Mouse (Mus musculus) testis, postnatal 10 days (tissue): Measurements from ENCODE around the gene Tbxa2r.

Experiments used
- DNase-seq: peaks from one replicate; pipeline ENCODE4 v3.0.0; 2021; ENCODE audit warnings: low spot score

The Tbxa2r gene

DNA sequence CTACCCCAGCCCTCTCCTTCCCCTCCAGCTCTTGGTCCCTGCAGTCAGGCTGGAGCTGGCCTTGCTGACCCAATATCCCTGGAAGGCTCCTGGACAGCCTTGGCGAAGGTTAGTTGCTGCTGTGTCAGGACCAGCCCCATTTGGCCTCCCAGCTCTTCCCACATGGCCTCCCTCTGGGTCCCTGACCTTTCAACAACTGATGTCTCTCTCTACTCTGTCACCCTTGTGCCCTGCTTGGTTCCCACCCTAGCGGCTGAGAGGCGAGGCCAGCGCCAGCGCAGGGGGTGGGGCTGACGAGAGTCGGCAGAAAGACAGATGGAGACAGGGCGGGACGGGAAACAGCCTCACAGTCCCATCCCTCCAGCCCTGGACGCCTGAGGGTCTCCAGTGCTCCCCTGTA, at the start of gene Tbxa2r:
Tbxa2r (plus strand) TSS at position 346 of the 400 bp plus-strand sequence.
- peak; percentile 81 for DNase-seq

DNA sequence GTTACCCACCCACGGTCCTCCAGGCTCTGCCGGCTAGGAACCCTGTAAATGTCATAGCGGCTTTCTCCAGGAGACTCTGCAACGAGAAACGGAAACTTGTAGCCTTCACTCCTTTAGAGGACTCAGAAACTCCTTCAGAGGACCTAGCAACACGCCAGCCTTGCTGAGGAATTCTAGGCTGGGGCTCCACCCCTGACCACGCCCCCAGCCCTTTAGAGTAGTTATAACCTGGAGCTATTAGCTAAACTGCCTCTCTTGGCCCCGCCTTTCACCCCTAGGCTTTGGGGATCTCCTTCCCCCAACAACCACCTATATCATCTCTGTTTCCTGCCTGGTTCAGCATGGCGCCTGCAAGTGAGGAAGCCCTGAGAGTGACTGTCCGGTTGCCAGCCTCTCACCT, 49.0 kb upstream of the Tbxa2r start:
- no peak for DNase-seq

DNA sequence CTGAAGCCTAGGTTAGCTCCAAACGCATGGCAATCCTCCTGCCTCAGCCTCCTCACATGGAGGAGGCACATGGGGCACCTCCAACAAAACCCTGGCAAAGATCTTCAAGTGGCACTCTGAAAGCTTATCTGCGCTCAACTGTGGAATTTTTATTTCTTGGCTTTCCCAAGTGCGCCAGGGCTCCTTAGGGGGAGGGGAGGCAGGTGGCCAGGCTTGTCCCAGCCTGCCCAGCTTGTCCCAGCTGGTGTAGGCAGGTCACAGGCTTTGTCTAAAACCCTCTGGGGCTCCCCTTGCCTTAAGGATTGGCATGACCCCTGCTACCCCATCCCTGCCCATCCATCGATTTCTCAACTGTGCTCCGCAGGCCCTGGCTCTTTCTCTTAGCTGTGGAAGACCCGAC, 44.3 kb upstream of the Tbxa2r start:
- no peak for DNase-seq

DNA sequence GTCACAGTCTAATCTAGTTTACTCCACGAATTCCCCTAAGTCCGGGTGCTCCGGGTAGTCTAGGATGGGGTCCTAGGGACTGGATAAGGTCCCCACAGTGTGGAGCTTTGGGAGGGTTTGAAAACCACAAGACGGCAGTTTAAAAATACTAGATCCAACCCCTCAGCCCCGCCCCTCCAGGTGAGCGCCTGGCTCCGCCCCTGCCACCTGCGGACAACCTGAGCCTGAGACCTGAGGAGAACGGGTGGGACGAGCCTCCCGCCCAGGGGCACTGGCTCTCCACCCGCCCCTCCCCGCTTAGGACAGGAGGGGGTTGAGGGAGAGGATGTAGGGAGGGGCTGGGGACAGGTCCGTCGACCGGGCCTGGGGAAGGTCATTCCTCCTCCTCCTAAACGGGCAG, 43.8 kb upstream of the Tbxa2r start:
- DNase-seq, result no peak

DNA sequence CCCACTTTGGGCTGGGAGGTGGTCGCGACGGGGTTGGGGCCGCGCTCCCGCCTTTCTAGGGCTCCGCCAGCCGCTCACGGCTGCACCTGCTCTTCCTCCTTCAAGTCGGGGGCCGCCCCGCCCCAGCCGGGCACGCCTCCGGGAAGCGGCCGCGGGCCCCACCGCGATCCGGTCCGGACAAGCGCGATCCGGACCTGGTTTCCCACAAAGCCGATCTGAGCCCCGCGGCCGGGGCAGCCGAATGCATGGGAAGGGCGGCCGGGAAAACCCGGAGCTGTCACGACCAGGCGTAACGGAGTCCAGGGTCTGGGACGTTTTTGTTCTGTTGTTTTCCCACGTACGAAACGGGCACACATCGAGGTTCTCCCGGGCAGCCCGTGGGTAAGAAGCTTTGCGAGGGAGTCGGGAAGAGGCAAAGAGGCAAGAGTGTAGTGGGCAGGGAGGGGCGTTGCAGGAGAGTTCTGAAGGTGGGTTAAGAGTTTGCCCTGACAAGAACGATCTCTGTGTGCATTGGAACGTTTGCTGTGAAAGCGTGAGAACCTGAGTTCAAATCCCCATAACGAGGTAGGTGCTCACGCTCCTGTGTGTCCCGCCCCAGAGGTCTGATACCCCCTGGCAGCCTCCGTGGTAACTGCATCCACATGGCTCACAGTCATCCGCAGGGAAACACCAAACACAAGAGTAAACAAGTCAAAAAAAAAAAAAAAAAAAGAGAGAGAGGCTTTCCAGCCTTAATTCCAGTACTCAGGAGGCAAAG, 42.7 kb upstream of the Tbxa2r start:
- DNase-seq, result peak; percentile 97

DNA sequence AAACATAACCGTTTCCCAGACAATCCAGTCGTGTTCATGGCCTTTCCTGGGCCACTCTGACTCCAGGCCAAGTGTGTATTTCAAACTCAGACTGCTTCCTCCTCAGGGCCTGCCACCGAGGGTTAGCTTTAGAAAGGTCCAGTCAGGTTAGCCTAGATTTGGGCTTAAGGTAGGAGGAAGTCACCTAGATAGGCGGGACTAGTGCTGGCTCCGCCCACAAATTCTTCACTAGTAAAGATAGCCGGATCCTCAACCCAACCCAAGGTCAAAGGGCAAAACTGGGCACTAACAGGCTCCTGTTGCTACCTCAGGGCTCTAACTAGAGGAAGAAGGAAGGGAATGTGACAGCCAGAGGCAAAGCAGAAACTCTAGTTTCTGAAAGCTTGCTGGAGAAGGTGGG, 41.9 kb upstream of the Tbxa2r start:
- DNase-seq, result no peak

DNA sequence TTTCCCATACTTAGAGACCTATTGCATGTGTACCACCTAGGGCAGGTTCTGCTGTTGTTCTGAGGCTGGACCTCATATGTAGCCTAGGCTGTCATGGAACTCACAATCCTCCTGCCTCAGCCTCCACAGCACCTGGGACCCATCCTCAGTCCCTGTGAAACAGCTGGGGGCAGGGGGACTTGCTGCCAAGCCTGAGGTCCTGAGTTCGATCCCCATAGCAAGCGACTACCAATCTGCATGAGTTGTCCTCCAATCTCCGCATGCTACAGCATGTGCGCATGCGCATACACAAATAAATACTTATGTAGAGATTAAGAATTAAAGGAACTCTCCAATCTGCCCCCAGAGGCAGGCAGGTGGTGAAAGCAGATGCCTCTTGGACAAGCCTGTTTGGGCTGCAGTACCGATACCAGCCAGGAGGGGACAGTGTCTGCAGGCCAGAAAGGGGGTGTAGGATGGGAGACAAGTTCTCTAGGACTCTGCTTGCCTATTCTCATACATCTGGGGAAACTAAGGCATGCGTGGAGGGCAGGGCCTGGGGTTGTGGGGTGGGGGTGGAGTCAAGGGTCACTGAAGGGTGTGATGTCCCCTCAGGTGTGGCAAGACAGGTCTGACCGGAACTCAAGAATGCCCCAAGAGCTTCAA, 40.9 kb upstream of the Tbxa2r start:
- DNase-seq, result peak; percentile 88

DNA sequence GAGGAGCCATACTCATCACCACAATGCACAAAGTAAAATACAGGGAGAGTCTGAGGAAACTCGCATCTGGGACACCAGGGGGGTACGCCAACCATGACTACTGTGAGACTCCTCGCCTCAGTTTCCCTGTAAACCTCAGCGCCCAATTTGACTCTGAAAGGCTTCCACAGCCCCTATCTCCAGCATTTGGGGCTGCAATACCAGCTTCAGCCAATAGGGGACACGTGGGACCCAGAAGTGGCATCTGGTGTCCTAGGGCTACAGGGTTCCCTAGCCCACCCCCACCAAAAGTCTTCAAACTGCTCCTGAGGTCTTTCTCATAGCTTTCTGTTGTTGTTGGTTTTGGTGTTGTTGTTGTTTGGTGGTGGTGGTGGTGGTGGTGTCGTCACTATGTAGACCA, 39.9 kb upstream of the Tbxa2r start:
- peak; percentile 79 for DNase-seq

DNA sequence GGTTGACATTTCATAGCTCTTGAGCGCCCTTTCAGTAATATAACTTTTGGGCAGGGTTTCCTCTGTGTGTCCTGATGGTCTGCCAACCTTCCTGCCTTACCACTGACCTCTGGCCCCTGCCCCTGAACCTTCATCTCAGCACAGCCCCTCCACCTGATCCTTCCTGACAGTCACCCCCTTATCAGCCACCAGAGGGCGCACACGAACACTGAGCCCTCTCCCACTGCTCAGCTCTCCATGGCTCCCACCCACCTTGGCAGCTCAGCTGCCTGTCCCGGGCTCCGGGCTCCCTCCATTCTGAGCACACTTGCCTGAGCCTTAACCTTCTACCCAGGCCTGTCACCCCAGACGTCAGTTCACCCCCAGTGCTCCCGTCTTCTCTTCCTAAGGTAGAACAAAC, 39.3 kb upstream of the Tbxa2r start:
- peak; percentile 79 for DNase-seq

DNA sequence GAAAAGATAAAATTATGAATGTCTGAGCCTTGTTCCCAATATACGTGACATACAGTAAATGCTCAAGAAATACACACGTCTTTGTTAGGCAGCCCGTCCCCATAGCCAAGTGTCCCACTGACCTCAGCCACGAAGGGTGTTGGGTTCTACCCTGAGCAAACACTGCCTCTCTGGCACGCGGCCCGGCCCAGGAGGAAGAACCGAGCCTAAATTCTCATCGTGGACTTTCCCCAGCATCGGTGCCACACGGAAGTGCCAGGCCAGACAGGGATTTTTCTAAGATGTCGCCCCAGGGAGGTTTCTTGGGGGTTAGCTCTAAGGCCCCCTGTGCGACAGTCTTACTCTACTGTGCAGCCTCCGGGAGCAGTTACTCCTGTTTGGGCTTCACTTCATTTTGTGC, 38.7 kb upstream of the Tbxa2r start:
- DNase-seq, result no peak

DNA sequence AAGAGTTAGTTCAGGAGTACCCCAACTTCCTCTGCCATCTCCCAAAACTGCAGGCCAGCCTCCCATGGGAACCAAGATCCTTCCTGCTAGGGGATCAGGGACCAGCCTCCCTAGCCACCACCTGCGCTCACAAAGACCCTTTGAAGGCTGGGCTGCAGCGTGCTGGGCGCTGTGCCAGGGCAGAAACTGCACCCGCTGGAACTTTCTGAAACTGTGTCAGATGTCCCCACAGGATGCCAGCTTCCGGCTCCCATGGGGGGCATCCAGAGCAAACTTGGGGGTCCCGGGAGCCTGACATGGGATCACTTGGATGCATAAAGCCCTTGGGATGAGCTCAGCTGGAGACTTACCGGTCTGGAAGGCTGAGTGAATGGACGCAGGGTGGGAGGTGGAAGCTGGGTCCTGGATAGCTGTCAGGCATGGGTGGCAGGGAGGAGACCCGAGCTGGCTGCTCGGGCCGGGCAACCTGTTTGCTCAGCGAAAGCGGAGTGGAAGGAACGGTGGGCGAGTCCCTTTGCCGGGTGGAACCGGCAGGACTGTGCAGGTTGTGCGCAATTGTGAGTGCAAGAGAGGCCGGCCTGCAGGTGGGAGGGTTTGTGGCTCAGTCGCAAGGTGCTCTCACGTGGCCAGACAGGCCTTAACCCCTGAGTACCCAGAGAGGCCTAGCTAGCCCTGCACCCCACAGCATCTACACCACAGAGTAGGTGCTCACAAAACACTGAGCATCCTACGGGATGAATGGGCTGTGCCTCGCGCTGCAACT, 37.7 kb upstream of the Tbxa2r start:
- DNase-seq, result no peak

DNA sequence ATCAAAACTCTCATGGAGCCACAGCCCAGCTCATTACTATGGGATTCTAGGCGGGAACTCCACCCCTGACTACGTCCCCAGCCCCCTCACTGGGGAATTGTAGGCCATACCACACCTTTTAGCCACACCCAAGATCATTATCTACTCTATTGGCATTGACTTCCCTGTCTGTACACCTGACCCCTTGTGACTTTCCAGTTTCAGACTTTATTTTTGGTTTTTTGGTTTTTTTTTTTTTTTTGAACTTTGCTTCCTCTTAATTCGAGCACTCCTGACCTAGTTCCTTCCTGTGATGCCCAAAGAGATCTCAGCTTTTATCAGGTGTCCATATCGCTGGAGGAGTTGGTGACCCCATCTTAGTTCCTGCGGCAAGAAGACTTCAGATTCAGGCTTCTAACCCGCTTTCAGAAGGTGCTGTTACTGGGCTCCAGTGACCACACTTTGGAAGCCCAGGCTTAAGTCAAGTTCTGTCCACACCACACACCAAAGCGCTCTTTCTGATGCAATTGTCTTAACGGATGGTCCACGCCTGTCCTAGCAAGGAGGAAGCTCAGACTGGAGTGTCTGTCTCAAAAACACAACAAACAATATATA, 36.9 kb upstream of the Tbxa2r start, which contains the start of gene Tjp3:
Tjp3 (minus strand) TSS at position 71 of the 594 bp plus-strand sequence.
- no peak for DNase-seq

DNA sequence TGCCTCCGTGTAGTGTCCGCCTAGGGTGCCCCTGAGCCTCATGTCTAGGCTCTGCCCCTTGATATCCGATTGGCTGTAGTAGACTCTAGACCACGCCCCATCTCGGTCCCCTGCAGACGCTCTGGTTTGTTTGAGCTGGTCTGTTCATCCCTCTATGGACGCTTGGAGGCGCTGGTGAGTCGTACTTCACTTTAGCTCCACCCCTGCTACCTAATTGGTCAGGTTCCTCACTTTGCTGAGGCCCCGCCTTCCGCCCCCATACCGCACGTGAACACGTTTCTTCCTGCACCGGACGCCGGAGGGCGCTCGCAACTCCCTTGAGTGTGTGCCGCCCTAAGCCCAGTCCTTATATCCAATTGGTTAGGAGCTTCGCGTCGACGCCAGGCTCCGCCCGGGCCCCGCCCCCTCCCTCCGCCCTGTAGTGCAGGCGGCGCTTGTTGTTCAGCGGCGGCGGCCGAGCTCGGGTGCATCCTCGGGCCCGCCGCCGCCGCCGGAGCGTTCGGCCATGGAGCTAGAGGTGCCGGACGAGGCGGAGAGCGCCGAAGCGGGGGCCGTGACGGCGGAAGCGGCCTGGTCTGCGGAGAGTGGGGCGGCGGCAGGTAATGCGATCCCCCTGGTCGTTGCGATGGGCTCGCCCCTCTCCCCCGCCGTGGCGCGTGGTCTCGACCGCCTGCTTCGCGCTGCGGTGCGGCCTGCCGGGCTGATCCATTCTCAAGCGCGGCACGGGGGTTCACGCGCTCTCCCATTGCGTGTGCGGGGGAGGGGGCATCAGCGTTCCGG, 35.8 kb upstream of the Tbxa2r start, which contains the start of gene Pip5k1c:
Pip5k1c (plus strand) TSS at position 410 of the 780 bp plus-strand sequence.
- peak; percentile 99 for DNase-seq

DNA sequence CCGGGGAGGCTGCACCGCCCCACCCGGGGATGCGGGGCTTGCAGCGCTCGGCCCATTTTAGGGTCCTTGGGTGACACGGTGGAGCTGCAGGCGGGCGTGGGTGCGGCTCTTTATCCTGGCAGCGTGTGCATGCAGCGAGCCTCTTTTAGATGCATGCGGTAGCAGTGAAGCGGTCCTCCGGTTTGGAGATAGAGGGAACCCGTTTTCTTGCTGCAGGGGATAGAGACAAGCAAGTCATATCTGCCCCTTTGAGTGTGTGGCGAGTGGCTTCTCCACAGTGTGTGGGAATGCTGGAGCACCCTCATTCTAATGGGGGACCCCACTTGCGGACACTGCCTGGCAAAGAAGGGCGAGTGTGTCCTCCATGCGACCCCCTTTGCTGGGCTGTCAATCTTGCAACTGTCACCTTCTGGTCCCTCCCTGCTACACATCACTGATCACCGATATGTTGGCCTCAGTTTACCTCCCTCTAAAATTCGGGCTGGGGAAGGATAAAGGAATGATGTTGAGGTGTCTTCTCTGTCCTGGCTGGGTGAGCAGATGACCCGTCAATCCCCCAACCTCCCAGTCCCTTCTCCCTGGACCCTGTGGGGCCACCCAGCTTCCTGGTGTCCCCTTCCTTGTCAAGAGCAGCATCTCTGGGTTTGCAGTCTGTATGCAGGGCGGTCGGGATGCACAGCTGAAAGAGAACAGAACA, 35.0 kb upstream of the Tbxa2r start:
- no peak for DNase-seq

DNA sequence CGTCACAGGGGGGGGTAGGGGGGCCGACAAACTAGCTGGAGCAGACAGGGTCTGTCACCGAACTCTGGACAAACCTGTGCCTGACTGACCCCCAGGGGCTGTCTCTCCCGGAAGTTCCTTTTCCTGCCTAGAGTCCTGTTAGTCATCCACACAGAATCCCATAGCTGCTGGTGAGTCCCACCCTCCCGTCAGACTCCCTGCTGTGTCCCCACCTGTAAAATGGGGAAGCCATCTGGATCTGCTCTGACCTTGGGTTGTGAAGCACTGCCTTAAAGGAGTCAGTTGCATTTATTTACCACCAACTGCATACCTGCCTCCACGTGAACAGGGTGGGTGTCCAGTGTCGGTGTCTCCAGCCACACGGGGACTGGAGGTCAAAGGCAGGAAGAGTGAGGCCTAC, 34.1 kb upstream of the Tbxa2r start:
- DNase-seq, result no peak

DNA sequence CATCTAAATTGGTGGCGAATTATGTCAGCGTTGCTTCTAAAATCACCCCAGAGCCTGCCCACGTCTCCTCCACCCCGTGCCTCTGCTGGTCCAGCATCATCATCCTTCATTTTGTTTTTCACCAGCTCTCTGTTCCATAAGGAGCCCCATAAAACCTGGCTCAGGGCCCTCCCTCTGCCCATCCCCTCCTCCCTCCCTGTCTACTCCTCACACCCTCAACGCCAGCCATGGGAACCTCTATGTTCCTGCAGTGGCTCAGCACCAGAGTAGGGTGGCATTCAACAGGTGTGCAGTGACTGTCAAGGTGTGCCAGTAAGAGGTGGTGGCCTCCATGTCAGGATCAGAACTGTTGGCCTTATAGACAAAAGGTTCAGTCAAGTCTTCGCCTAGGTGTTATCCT, 33.3 kb upstream of the Tbxa2r start:
- no peak for DNase-seq

DNA sequence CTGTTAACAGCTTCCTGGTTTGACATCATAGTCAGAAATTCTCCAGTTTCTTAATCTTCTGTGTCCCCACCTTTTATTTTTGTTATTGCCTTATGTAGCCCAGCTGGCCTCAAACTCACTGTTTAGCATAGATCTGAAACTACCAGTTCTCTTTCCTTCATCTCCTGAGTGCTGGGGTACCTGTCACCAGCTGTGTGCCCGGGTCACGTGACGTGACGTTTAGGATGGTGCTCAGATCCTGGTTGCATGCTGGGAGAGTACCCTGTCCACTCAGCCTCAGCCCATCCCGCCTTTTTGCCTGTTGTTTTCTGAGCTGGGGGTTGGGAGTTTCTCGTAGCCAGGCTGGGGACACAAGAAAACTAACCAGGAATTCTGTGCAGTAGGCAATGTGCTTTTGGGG, 31.3 kb upstream of the Tbxa2r start:
- no peak for DNase-seq

DNA sequence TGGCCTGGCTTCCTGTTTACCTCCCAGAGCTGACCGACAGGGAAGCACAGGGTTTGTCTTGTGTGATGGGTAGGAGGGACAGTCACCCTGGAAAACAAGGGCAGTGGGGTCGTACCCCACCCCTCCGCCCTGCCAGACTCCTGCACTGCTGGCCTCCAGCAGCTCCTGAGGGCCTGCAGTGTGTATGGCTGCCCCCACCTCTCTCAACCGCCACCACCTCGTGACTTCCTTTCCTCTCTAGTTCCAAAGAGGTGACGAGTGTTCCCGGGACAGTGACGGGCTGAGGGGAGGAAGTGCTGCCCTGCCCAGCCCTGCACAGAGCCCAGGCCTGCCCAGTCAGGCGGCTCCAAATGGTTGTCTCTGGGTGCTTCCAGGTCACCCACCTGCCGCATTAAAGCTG, 30.7 kb upstream of the Tbxa2r start:
- no peak for DNase-seq

DNA sequence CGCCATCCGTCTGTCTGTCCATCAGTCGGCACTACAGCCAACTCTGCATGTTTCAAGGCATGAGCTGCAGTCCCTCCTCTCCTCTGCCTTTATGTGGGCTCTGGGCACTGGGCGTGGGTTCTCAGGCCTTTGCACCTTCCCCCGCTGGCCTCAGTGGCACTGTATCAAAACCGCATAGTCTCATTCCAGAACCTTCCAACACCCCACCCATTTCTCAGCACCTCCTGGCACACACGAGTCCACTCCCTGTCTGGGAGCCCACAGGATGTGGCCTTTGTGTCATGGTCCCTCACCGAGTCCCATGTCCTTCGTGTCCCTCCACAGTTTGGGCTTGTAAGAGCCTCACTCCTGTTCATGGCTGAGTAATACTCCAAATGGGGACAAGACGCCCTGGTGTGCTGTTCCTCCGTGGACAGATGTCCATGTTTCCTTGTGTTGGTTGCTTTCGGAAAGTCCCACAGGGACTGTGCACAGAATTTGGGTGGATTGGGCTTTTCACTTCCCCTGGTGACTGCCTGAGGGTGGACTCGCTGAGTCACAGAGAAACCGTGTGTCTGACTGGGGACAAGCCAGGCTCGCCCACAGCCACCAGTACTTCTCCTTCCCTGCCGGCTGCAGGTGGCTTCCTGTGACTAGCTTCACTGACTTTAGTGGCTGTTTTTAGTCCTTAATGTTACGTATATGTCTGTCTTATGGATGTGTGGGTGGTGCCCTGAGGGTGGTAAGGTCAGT, 30.0 kb upstream of the Tbxa2r start:
- no peak for DNase-seq

DNA sequence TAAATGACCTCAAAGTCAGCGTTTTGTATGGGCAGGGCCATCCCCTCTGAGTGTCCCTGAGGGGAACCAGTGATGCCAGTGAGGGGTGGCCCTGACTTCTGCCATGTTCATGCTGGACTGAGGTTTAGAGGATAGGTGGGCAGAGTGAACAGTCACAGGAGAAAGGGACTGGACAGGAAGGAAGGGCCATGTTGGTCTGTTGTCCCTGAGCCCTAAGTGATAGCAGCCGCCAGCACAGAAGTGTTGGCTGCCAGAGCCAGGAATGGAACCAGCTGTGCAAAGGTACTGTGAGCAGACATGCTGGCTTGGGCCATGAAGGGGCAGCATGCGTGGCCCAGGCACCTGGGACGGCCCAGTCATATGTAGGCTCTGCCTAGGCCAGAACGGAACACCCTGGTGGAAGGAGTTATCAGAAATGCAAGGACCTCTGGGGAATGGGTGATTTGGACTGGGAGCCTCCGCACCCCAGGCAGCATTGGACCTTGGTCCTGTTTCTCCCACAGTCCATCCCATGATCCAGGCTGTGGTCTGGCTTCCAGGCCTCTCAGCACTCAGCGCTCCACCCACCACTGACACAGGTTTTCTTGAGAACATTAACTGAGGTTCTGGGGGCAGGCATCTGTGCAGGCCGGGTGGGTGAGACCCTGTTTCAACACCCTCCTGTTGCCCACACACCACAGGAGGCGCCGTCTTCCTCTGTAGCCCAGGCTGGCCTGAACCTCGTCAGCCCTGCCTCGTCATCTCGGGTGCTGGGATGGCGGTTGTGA, 28.8 kb upstream of the Tbxa2r start:
- no peak for DNase-seq
